Mouse (Mus musculus): Measurements from ENCODE around the gene Arl8b. TPM values are rescaled to one million over a fixed set of nuclear protein-coding genes. Genes with fewer than 3 reads are reported as not detected.
A peak's percentile ranks its signal among the peaks of the same experiment; 100 is the strongest.
"Not testable (repeated sequence)": the region's sequence is repeated elsewhere in the genome, so short reads cannot be mapped to it uniquely, and the experiment has no call there.

Gene Arl8b
- polyA plus RNA-seq, 2 experiments from 2014 or later: 36.0 to 36.2 TPM

DNA sequence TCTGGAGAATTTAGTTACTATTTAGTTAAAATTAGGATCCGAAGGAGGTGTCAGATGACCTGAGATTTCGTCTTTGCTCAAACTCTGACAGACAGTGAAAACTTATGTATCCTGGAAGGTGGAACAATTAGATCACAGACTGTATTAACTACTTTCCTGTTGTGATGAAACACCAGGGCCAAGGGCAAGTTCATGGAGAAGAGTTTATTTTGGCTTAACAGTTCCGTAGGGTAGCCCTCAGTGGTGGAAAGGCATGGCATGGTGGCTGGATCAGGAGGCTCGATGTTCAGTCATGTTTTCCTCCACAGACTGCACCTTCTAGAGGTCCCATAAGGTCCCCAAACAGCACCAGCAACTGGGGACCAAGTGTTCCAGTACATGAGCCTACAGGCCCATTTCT is 54.2 kb downstream of the Arl8b start:
- no peak for ATAC-seq

DNA sequence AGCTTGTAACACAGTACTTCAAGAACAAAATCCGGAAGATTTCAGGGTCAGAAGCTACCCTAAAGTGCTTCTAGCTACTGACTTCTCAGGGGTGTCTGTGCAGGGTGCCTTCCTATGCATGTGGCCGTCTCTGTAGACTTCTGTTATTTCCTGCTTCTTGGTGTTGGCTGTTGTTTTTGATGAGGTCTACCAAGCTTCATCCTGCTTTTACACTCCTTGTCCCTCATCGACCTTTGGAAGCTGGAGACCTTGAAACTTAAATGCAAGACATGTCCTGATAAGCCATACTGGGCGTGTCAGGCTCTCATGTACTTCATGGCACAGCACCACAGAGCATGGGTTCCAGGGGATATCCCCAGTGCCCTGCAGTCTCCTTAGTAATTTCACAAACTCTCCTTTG is 55.1 kb downstream of the Arl8b start:
- ATAC-seq: peak; percentile 12

DNA sequence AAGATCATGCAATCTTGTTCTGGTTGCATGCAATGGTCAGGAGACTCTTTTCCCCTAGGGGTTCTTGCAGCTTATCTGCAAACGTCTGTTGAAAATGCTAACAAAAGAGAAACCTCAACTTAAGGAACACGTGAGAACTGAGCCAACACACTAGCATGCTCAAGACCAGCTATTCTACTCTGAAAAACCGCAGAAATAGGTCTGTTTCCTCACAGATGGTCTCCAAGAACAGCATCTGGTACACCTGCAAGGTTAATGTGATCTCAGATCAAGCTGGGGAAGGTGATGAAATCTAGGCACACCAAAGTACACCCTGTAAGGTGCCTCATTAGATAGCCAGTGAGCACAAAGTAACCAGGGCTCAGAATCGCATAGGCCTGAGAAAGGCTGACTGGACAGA is 56.5 kb downstream of the Arl8b start:
- peak; percentile 19 for ATAC-seq

DNA sequence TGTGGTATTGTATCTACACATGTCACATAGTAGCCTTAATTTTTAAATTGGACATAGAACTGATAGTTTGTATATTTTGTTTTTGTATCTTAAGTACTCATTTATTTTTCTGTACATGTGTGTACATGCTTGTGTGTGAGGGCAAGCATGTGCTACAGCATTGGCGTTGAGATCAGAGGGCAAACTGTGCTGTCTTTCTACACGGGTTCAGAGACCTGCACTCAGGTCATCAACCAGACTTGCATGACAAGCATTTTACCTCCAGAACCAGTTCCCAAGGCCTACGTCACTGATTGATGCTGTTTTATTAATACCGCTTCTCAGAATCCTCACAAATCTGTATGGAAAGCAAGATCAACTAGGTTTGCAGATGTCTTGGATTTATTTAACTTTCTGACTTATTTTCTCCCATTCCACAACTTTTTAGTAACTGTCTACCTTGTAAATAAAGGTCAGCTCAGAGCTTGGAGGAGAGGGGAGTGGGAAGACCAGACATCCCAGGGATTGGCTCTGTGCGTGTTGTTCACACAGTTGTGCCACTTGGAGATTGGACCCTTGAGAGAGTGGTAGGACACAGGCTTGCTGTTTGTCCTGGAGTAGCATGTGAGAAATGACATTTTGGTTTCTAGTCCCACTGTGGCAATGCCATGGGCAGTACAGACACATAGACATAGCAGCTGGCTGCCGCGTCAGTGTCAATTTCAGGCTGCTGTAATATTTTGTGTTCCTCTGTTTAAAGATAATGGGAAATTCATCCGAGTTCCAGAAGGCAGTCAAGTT is 58.2 kb downstream of the Arl8b start:
- no peak for ATAC-seq

DNA sequence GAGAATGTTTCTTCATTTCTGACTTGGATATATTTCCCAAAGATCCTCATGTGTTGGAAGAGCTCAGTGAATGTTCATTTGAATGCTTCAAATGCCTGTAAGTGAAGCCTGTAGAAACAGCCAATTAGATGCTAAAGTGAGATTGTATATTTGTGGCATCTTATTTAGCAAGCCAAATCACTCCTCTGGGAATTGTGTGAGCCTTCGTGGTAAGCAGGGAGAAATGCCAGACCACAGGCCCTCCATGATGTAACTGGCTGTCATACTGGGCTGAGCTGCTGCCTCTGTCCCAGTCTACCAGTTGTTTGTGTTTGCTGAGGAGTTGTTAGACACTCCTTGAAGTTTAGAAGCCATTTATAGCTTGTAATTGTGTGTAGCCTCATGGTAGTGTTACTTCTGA is 60.8 kb downstream of the Arl8b start:
- ATAC-seq: no peak

DNA sequence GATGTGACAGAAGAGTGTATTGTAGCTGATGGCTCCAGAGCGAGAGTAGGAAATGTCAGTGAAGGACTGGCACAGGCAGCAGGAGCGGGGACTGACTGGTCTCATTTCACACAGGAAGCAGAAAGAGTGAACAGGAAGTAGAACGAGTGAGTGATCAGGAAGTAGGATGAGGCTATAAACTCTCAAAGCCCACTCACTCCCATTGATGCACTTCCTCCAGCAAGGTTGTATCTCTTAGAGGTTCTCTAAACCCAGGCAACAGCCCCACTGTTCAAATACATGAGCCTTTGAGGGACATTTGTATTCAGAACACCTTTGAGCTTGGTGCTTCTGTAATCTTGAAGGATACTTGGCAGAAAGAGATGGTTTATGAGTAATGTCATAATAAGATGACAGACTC is 61.2 kb downstream of the Arl8b start:
- ATAC-seq: peak; percentile 83

DNA sequence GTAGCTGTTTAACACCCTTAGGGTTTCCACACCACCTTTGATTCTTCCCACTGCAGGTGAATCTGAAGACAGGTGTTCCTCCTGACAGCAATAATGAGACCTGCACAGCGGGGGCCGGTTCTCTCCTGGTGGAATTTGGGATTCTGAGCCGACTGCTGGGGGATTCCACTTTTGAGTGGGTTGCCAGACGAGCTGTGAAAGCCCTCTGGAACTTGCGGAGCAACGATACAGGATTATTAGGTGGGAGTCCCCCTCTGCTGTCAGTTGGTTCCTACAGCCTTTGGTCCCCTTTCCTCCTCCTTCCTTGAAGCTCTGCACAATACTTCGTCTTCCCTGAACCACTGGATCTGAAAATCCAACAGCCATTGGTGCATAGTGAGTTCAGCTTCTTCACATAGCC is 61.9 kb downstream of the Arl8b start:
- ATAC-seq: no peak

DNA sequence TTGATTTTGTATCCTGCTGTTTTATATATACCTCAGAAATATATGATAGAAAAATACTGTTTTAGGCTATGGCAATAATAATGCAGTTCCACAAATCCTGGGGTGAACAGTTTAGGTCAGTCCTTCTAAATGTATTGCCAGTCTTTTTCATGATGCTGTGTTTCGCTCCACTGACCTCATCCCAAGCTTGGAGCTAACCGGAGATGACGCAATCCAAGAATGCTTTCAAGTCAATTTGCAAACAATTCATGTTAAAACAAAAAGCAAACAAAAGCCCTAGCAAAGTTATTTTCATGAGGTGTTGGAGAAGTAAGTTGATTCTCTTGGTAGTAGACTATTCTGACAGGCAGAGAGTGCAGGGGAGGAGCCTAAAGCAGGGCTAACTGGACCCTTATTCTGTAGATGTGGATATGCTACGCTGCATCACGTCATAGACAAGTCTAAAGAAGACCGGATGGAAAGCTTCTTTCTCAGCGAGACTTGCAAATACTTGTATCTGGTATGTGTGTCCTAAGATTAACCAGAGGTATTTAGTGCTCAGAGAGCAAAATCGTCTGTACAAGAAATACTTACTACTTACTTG is 69.3 kb downstream of the Arl8b start:
- no peak for ATAC-seq

DNA sequence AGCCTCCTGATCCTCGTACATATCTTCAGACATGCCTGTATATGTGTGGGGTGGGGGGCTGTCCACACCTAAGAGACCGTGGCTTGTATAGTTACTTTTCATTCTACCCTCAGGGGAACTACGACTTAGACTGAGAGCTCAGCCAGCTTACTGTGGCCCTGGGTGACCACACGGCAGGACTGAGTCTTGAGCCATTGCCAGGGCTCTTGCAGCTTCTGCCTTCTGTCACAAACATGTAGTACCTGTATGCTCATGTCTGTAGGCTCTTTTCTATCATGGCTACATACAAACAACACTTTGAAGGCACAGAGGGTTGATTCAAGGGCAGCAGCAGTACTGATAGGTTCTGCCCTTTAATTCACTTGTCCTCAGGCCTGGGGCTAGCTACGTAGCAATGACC is 70.1 kb downstream of the Arl8b start:
- ATAC-seq: no peak

DNA sequence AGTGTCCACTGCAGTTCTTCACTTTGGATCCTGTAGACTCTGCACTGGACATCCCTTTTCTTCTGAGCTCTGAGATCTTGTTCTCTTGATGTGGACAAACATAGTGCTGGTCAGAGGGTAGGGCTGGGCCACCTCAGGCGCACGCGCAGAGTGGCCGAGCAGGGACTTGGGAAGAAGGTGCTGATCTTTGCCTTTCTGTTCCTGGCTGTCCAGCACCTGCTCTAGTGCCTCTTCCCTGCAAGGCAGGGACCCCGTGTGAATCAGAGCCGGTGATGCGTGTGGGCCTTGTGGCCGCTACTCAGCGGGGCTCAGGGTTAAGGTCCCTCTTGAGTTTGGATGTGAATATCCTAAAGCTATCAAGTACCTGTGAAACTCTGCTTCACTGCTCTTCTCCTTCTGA is 75.7 kb downstream of the Arl8b start:
- no peak for ATAC-seq

DNA sequence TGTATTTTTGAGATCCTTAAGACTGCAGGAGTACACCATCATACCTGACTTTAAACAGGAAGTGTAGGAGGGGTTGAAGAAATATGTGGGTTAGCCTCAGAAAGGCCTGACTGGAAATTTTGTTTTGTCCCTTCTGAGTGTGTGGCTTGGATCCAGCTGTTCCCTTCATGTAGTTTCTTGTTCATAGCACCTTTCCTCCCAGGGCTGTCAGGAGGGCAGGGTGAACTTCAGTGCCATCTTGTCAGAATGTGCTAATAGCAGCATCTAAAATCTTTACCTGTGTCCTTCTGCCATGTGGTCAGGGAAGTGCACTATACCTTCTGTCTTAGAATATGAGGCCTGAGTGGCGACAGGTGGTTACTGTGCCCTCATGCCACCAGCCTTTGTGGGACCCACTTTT is 78.3 kb downstream of the Arl8b start:
- ATAC-seq: peak; percentile 35

DNA sequence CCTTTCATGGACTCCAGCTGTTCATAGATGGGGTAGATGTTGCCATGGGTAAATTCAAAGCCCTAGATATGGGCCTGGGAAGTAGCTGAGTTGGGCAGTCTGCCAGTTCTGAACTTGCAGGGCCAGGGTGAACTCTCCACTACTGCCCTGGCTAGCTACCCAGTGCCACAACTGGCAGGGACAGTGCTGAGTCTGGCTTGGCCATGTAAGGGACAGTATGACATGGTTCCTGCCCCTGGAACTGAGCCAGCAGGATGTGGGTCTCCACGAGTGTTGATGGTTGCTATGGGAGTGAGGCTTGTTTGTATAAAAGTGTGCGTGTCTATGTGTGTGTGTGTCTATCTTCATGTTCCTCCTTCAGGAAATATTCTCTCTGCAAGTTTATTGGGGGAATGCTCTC is 79.6 kb downstream of the Arl8b start:
- ATAC-seq: peak; percentile 63

DNA sequence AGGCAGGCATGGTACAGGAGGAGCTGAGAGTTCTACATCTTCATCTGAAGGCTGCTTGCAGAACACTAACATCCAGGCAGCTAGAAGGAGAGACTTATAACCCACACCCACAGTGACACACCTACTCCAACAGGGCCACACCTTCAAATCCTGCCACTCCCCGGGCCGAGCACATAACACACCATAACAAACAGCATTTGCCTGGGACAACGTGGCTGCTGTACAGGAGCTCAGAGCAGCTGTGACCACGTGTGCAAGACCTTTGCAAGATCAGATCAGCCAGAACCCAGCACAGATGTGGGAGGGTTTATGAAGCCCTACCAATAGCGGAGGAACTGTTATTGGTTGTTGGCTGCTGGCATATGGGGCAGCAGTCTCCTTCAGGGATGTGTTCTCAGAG is 83.4 kb downstream of the Arl8b start:
- ATAC-seq: no peak

DNA sequence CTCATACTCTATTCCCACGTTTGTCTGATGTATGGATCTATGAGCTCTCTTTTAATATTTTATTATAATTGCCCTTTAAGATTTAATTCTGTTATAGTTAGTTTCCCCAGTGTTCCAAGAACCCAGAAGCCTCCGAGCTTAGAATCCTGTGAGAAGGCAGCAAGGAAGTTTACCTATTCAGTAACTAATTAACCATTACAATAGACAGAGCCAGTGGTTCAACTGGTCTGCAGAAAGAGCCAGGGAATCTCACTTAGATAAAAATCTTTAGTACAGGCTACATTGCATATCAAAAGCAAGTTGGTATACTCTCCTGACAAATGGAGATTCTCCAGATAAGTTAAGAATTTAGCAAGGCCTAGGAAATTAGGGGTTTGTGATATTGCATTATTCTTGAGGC is 86.1 kb downstream of the Arl8b start:
- ATAC-seq: not testable (repeated sequence)

DNA sequence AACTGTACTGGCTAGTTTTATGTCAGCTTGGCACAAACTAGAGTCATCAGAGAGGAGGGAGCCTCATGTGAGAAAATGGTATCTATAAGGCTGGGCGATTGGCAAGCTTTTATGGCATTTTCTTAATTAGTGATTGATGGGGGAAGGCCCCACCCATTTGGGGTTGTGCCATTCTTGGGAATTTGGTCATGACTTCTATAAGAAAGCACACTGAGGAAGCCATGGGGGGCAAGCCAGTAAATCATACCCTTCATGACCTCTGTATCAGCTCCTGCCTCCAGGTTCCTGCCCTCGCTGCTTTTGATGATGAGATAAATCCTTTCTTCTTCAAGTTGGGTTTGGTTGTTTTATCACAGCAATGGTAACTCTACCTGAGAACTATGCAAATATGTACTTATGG is 87.5 kb downstream of the Arl8b start:
- no peak for ATAC-seq

DNA sequence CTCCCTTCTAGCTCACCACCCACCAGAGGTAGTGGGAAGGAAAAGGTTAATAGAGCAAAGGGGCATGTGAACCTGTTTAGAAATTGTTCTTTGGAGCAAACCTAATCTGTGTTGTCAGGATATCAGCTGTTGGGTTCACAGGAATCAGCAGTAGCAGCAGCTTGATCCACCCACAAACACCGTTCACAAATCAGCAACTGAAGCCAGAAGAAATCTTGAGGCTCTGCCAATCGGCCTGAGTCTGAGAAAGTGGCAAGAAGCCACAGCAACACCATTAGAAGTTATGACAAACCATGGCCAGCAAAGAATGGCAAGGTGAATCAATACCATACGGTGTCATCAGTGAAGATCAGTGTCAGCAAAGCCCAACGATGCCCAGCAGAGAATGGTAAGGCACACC is 88.4 kb downstream of the Arl8b start:
- no peak for ATAC-seq

Other genes starting within 250 kb of the Arl8b start
- gene Bhlhe40, start 122.5 kb upstream of the Arl8b start, polyA plus RNA-seq (2017; shearing (Covaris generic)): 10 to 100 TPM; 49.7 to 91.7 TPM
- gene Edem1, start 45.5 kb downstream of the Arl8b start, polyA plus RNA-seq (2017; shearing (Covaris generic)): 10 to 100 TPM; 37.2 to 45.8 TPM